Mouse (Mus musculus) c-Kit-positive CD71-negative TER-119-negative erythroid progenitor cells, embryonic 14.5 days (primary cell): ENCODE measurements around the gene Frmpd3.

Experiments used
- DNase-seq: peaks from one replicate; pipeline ENCODE4 v3.0.0-alpha.2; 2013; ENCODE audit warnings: low read depth

Gene Frmpd3

GRCm38 (mm10) chrX:140456279-140456731 is 114.2 kb downstream of the Frmpd3 start, which contains the start of gene Prps1:
Prps1 (plus strand) TSS chrX:140456613.
- DNase-seq, result peak; percentile 82

DNA sequence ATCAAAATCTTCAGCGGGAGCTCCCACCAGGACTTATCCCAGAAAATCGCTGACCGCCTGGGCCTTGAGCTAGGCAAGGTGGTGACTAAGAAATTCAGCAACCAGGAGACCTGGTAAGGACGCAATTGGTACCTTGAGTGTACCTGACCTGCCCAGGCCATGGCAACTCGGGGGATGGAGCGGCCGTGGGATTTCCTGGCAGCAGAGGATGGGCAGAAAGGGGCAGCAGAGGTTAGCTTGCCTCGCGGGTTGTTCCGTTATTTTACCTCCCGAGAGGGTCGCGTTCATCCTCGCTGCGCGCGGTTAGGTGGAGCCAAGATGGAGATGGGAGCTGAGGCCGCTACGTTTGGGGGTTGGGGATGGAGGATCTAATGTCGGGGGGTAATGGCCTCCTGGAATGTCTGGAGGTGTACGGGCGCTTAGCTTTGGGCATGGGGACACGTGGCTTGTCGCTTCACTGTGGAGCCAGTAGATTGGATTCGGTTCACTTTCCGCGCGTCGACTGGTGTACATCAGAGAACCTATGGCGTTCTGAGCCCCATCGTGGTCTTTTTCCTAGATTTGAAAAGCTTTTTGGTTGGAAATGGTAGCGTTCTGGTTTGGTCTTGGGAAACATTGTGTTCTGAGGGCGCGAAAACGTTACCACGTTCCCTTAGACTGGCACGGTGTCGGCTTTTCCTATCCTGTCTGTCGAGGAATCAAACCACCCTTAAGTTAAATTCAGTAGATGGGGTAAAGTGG is 114.9 kb downstream of the Frmpd3 start:
- no peak for DNase-seq

DNA sequence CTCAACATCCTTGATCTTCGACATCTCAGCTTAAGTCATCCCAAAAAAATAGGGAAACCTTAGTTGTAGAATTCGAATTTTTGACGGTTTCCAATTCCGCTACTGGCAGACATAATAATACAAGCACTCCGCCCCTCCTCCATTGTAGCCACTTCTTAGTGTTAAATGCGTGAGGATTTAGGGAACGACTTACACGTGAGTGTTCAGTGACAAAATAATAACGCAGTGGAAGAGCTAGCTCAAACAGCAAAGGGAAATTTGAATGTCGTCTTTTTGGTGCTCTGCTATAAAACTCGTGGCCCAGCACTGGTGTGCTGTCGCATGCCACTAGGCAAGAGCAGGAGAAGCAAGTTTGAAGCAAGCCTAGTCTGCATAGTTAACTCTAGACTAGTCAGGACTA is 115.4 kb downstream of the Frmpd3 start:
- no peak for DNase-seq

DNA sequence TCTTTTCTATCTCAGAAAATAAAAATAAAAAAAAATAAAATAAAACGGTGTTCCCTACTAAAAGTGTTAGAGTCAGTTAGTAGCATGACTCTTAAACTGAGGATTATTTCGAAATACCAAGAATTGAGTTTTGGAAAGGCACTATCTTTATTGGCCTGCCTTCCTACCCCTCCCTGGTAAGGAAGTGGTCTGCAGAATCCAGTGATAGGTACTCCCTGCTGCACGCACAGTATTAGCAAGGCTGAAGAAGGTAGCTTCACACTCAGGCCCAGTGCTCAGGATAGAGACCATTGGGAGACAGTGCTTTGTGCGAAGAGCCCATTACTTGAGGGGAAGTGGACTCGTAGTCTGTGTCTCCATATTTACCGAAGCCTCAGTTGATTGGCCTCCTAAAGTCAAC is 136.2 kb downstream of the Frmpd3 start:
- no peak for DNase-seq

DNA sequence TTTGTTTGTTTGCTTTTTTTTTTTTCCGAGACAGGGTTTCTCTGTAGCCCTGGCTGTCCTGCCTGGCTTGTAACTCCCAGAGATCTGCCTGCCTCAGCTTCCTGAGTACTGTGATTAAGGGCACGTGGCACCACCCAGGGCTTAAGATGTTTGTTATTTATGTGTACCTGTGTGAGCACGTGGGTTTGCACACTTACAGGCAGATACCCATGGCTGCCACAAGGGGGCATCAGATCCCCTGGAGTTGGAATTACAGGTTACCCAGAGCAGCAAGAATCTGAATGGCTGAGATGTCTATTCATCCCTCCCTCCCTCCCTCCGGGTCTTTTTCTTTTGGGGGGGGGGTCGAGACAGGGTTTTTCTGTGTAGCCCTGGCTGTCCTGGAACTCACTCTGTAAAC is 137.1 kb downstream of the Frmpd3 start:
- DNase-seq, result peak; percentile 39
